Mouse (Mus musculus) limb, embryonic 14.5 days (tissue): ENCODE measurements around the gene Pitpna. TPM values are rescaled to one million over a fixed set of nuclear protein-coding genes. Genes with fewer than 3 reads are reported as not detected.

ENCODE experiments used
- ATAC-seq: fragments of 200-750 bp; cut with Nextera tagmentation; 2 replicates; pipeline ENCODE4 v1.8.0; 2017; ENCODE audit warnings: low read depth, moderate number of reproducible peaks, moderate TSS enrichment; ENCODE audit not compliant: low FRiP score
- DNase-seq: peaks from one replicate; pipeline ENCODE4 v3.0.0-alpha.2; 2015; ENCODE audit warnings: low spot score
- H3K27ac ChIP-seq: fragments of 300-500 bp; sonication (generic); replicated peaks from 2 replicates; pipeline ENCODE4 v1.5.1; 2014; ENCODE audit warnings: low read depth, mild to moderate bottlenecking, low read length, moderate library complexity, mixed read lengths
- H3K27me3 ChIP-seq: fragments of 300-500 bp; sonication (generic); 2 replicates; pipeline ENCODE4 v1.6.1; 2014; ENCODE audit warnings: low read length, mixed read lengths; ENCODE audit not compliant: control insufficient read depth, insufficient read depth
- H3K36me3 ChIP-seq: fragments of 300-500 bp; sonication (generic); 2 replicates; pipeline ENCODE4 v1.6.1; 2014; ENCODE audit warnings: mild to moderate bottlenecking, low read length, moderate library complexity, mixed read lengths; ENCODE audit not compliant: control insufficient read depth, insufficient read depth
- H3K4me1 ChIP-seq: fragments of 300-500 bp; sonication (generic); 2 replicates; pipeline ENCODE4 v1.6.1; 2014; ENCODE audit warnings: antibody characterized with exemption, low read length, mixed read lengths; ENCODE audit not compliant: control insufficient read depth, insufficient read depth
- H3K4me2 ChIP-seq: fragments of 300-500 bp; sonication (generic); replicated peaks from 2 replicates; pipeline ENCODE4 v1.6.1; 2014; ENCODE audit warnings: low read depth, mild to moderate bottlenecking, low read length, moderate library complexity; ENCODE audit not compliant: severe bottlenecking
- H3K4me3 ChIP-seq: fragments of 300-500 bp; sonication (generic); replicated peaks from 2 replicates; pipeline ENCODE4 v1.5.1; 2014; ENCODE audit warnings: low read length
- H3K9ac ChIP-seq: fragments of 300-500 bp; sonication (generic); 2 replicates; pipeline ENCODE4 v1.6.1; 2014; ENCODE audit warnings: mild to moderate bottlenecking, low read depth, low read length, moderate library complexity; ENCODE audit not compliant: severe bottlenecking
- H3K9me3 ChIP-seq: fragments of 300-500 bp; sonication (generic); 2 replicates; pipeline ENCODE4 v1.6.1; 2016; ENCODE audit warnings: low read length; ENCODE audit not compliant: control insufficient read depth
- POLR2A ChIP-seq: fragments of 200-500 bp; IDR thresholded peaks from 2 replicates; pipeline ENCODE4 v1.8.0; 2012; ENCODE audit warnings: inconsistent platforms, mild to moderate bottlenecking, moderate library complexity, borderline replicate concordance; ENCODE audit not compliant: insufficient read depth, insufficient read length; ENCODE audit errors: extremely low read depth
- WGBS: fragments of 180-500 bp; shearing (Covaris S2); extraction: QIAGEN DNeasy Blood & Tissue Kit; methylation state at CpG from one replicate; pipeline ENCODE4 v1.1.7; 2014; 5-methylcytosine and 5-hydroxymethylcytosine counted together
- polyA plus RNA-seq, 2 experiments: library from polyadenylated mRNA; depleted of rRNA in 1 of 2; stranded (reverse) in 1 of 2; unstranded in 1 of 2; fragments of >200 nt; fragmentation: Nextera tagmentation in 1 of 2; extraction: Ambion mirVana in 1 of 2; gene quantifications; 2 replicates each; pipeline versions ENCODE4 v1.2.1 to v1.2.3; 2012 to 2014

Gene Pitpna
- polyA plus RNA-seq, 2 experiments = 78.6 to 80.3 TPM

- Histone ChIP-seq H3K27ac (no peak overlapping the region), H3K4me1 (no peaks in the 10 kb centered on the region), H3K4me2 (no peak overlapping the region), H3K36me3 (peaks cover 64% of the 10 kb centered on the region), H3K9me3 (no peaks in the 10 kb centered on the region), H3K27me3 (no peaks in the 10 kb centered on the region), H3K4me3 (no peak overlapping the region), H3K9ac (no peak overlapping the region)
- 84% methylated on average over 5 of the region's 5 CpGs for WGBS
- DNase-seq = no peak
- no peak for ATAC-seq
- no peak for TF ChIP-seq POLR2A
These were observed 31.2 kb downstream of the Pitpna start for GRCm38 (mm10) chr11:75619133-75619532.

GRCm38 (mm10) chr11:75620136-75620780 is 32.4 kb downstream of the Pitpna start:
- WGBS = 90% methylated on average over 12 of the region's 12 CpGs
- DNase-seq = no peak

GRCm38 (mm10) chr11:75621426-75621825 is 33.5 kb downstream of the Pitpna start:
- no peak overlapping the region for H3K9ac ChIP-seq
- peaks cover 76% of the 10 kb centered on the region for H3K36me3 ChIP-seq
- H3K27ac ChIP-seq = no peak overlapping the region
- no peaks in the 10 kb centered on the region for H3K4me1 ChIP-seq
- H3K9me3 ChIP-seq = no peaks in the 10 kb centered on the region
- no peak for TF ChIP-seq POLR2A
- ATAC-seq (no peak), DNase-seq (no peak)
- no peaks in the 10 kb centered on the region for H3K27me3 ChIP-seq
- H3K4me3 ChIP-seq = no peak overlapping the region
- 87% methylated on average over 2 of the region's 2 CpGs for WGBS
- H3K4me2 ChIP-seq = no peak overlapping the region

More at GRCm38 (mm10) chr11:75620136-75620780, 32.4 kb downstream of the Pitpna start:
- H3K27ac ChIP-seq = no peak overlapping the region
- H3K9ac ChIP-seq = no peak overlapping the region
- peaks cover 68% of the 10 kb centered on the region for H3K36me3 ChIP-seq
- no peak for ATAC-seq
- no peaks in the 10 kb centered on the region for H3K9me3 ChIP-seq
- no peak for TF ChIP-seq POLR2A
- no peaks in the 10 kb centered on the region for H3K27me3 ChIP-seq
- no peak overlapping the region for H3K4me2 ChIP-seq
- H3K4me3 ChIP-seq = no peak overlapping the region
- no peaks in the 10 kb centered on the region for H3K4me1 ChIP-seq

- no peaks in the 10 kb centered on the region for H3K27me3 ChIP-seq
- H3K4me2 ChIP-seq = no peak overlapping the region
- no peaks in the 10 kb centered on the region for H3K9me3 ChIP-seq
- H3K4me1 ChIP-seq = no peaks in the 10 kb centered on the region
- ATAC-seq = no peak
- no peak for TF ChIP-seq POLR2A
- no peak overlapping the region for H3K9ac ChIP-seq
- 94% methylated on average over 2 of the region's 2 CpGs for WGBS
- peaks cover 83% of the 10 kb centered on the region for H3K36me3 ChIP-seq
- H3K27ac ChIP-seq = no peak overlapping the region
- H3K4me3 ChIP-seq = no peak overlapping the region
- DNase-seq = no peak
These were observed 34.9 kb downstream of the Pitpna start for GRCm38 (mm10) chr11:75622588-75623329.

- Histone ChIP-seq H3K4me3 (no peak overlapping the region), H3K27ac (no peak overlapping the region), H3K9ac (no peak overlapping the region), H3K36me3 (peaks cover 81% of the 10 kb centered on the region), H3K27me3 (no peaks in the 10 kb centered on the region), H3K4me1 (no peaks in the 10 kb centered on the region), H3K4me2 (no peak overlapping the region), H3K9me3 (no peaks in the 10 kb centered on the region)
- DNase-seq (no peak), ATAC-seq (no peak)
- 70% methylated on average over 2 of the region's 2 CpGs for WGBS
- no peak for TF ChIP-seq POLR2A
These were observed 36.2 kb downstream of the Pitpna start for GRCm38 (mm10) chr11:75624102-75624554.
